Mouse (Mus musculus) heart, postnatal 0 days (tissue): ENCODE results near the gene Fgfr2.

ENCODE experiments used
- CTCF ChIP-seq: IDR thresholded peaks from 2 replicates; pipeline ENCODE4 v1.5.1; 2016; ENCODE audit warnings: antibody characterized with exemption, control low read depth, low read depth
- EP300 ChIP-seq: IDR thresholded peaks from 2 replicates; pipeline ENCODE4 v1.6.1; 2016; ENCODE audit warnings: antibody characterized with exemption, low read depth

GRCm38 (mm10) chr7:130677541-130678274 lies 2445.4 kb downstream of the Fgfr2 start:
- no peak for TF ChIP-seq CTCF
- no peak for TF ChIP-seq EP300
